Mouse (Mus musculus) kidney, adult 10 weeks (tissue): ENCODE results near the gene Lrrc8d. TPM values are rescaled to one million over a fixed set of nuclear protein-coding genes. Genes with fewer than 3 reads are reported as not detected.

Experiments
- polyA plus RNA-seq: library from polyadenylated mRNA; stranded (reverse); fragments of 350-450 nt; fragmentation: Illumina TruSeq; extraction: RNeasy Lipid Tissue Mini Kit (QIAGEN cat#74804); gene quantifications from one replicate; pipeline ENCODE4 v1.2.3, GENCODE M21; 2014; ENCODE audit warnings: low read depth, low replicate concordance

Lrrc8d gene
- polyA plus RNA-seq, result 62.4 TPM

DNA sequence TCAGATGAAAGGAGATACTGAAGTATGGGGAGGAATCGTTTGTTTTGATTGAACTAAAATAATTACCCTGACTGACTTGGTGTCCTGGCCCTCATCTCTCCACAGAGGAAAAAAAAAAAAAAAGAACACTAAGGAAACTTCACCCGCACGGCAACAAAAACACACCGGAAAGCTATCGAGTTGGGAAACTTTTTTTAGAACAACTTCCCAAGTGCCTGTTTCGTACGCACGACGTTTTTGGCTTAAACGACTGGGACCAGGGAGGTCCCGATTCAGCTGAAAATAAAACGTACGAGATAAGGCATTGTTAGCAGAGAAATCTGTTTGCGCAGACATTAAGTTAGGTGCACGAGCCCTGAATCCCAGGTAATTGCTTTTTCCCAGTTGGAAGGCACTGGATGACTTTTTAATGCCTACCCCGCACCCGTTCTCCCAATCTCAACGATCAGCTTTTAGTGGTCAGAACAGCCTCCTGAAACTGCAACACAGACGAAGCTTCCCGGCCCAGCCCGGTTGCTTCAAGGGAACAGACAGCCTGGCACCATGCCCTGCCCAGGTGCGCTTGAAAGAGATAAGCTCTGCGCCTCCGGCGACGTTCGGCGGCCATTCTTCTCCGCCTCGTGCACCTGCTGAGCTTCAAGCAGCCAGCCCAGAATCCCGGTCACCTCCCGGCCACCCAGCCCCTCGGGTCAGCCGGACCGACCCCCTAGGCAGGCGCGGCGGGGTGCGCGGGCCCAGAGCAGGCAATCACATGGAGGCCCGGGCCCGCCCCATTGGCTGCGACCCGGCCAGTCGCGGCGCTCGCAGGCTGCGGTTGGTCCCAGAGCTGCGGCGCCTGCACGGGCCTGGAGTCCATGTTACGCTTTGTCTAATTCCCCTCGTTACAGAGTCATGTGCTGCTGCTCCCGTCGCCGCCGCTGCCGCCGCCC, at the start of gene Lrrc8d:
Gene Lrrc8d, plus strand, starts transcription at position 829 of the 929 bp plus-strand sequence.

DNA sequence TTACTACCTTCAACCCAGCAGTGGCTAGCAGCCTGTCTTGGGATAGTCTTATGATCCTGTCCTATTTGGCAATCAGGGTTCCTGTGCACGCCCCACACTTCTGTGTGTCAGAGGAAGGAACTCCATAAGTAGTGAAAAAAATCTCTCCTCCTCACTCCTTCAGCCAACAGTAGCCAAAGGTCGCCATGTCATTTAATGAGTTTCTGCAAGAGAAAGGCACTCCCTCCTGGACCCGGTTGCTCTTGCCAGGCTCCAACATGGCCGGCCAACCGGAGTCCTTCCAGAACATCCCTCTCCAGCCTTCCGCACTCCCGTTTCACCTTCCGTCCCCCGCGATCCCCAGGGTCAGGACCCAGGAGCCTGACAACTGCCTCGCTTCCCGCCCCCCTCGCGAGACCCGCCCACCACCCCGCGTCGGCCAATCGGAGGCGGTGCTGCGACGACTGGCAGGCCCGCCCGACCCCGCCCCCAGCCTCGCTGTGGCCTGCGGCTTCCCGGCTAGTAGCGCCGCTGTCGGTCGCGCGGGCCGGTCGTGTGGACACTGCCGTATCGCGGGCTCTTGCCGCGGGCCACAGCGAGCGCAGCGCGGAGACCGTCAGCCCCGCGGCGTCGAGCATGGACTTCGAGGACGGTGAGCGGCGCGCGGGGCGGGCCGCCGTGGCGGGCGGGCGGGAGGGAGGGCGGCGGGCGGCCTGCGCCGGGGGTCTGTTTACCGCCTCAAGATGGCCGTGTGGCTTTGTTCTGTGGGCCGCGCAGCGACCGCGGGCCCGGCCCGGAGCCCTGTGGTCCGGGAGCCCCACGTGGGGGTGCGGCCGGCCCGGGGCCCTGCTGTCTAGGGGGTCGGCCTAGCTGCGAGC, 176.5 kb downstream of the Lrrc8d start, which contains the start of gene Zfp326:
Gene Zfp326, plus strand, starts transcription at position 498 of the 857 bp plus-strand sequence.

Other genes starting within 250 kb of the Lrrc8d start
- gene Lrrc8c, start 180.6 kb upstream of the Lrrc8d start, polyA plus RNA-seq, result 8.5 TPM
- gene Zfp326, start 176.6 kb downstream of the Lrrc8d start, polyA plus RNA-seq, result 60.7 TPM